Mouse (Mus musculus): Measurements from ENCODE around the gene Spata48.
A peak's percentile ranks its signal among the peaks of the same experiment; 100 is the strongest.

Spata48 gene

GRCm38 (mm10) chr11:11536295-11536694 lies 74.4 kb downstream of the Spata48 start:
- DNase-seq (ENCODE audit: low spot score in 2 of 2) = no peak

GRCm38 (mm10) chr11:11545948-11546347 lies 84.1 kb downstream of the Spata48 start:
- DNase-seq (ENCODE audit: low spot score in 2 of 2) = no peak

- DNase-seq (ENCODE audit: low spot score in 2 of 2) = no peak
These were observed 85.1 kb downstream of the Spata48 start for GRCm38 (mm10) chr11:11546903-11547511.

GRCm38 (mm10) chr11:11547597-11548240 lies 85.8 kb downstream of the Spata48 start:
- no peak for DNase-seq (ENCODE audit: low spot score in 2 of 2)

GRCm38 (mm10) chr11:11555563-11555962 lies 93.7 kb downstream of the Spata48 start:
- DNase-seq (ENCODE audit: low spot score in 2 of 2) = no peak

- DNase-seq (ENCODE audit: low spot score in 2 of 2) = no peak
These were observed 94.3 kb downstream of the Spata48 start for GRCm38 (mm10) chr11:11556186-11556585.

GRCm38 (mm10) chr11:11557173-11557967 lies 95.5 kb downstream of the Spata48 start:
- DNase-seq (ENCODE audit: low spot score in 2 of 2) = peak; percentile 5 to 9

- no peak for DNase-seq (ENCODE audit: low spot score in 2 of 2)
These were observed 96.8 kb downstream of the Spata48 start for GRCm38 (mm10) chr11:11558662-11559061.

- DNase-seq (ENCODE audit: low spot score in 2 of 2) = no peak
These were observed 97.3 kb downstream of the Spata48 start for GRCm38 (mm10) chr11:11559099-11559686.

- DNase-seq (ENCODE audit: low spot score in 2 of 2) = no peak
These were observed 99.2 kb downstream of the Spata48 start for GRCm38 (mm10) chr11:11561118-11561517.

GRCm38 (mm10) chr11:11564266-11565044 lies 102.6 kb downstream of the Spata48 start:
- no peak for DNase-seq (ENCODE audit: low spot score in 2 of 2)

All from right cerebral cortex, postnatal 36 days (tissue).